Mouse (Mus musculus): ENCODE results near the gene Olfr702. TPM values are rescaled to one million over a fixed set of nuclear protein-coding genes. Genes with fewer than 3 reads are reported as not detected.

Gene Olfr702
- not detected in 2 replicates for polyA plus RNA-seq (2015; fragmentation: Nextera tagmentation; extraction: Ambion mirVana)

DNA sequence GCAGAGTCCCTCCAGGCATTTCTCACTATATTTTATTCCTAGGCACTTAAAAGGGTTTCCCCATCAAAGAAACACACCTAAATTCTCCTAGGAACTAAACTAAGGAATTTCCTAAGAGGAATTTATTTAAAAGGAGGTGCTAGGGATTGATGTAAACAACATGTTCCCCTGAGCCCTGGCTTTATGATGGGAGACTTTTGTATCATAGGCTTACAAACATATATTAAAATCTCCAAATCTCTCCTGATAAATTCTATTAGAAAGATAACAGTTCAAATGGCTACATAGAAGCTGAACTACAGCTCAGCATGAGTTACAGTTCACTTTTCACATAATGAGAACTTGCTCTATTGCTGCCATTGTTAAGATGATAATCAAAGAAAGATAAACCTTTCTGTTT, at the start of gene Olfr702:
Gene Olfr702, minus strand, starts transcription at position 101 of the 400 bp plus-strand sequence.
- Histone ChIP-seq H3K4me2 (no peak within 1 kb of the TSS), H3K9me3 (replicated peaks) (no peaks in the 10 kb centered on the region), H3K36me3 (no peaks in the 10 kb centered on the region), H3K4me1 (replicated peaks) (no peaks in the 10 kb centered on the region), H3K27ac (no peak within 1 kb of the TSS), H3K9ac (no peak within 1 kb of the TSS), H3K4me3 (no peak within 1 kb of the TSS), H3K27me3 (no peaks in the 10 kb centered on the region)
- no peak for ATAC-seq (replicated peaks; ENCODE audit: insufficient number of reproducible peaks, insufficient read depth, low FRiP score, low read depth)

DNA sequence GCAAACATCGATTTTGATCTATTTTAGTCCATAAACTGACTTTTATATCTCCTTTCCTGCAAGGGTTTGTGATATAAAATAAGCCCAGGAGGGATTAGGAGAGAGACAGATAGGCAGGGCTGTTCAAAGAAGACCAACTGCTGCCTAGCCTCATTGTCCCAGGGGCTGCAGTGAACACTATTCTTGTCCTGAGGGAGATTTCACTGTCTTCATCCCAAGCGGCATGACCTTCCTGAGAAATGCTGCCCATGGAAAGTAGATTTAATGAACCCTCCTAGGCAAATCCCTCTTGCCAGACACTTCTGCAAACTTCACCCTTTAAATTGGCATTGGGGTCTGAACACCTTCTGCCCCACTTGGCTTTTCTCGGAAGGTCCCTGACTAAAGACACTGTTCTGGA, 43.1 kb upstream of the Olfr702 start, which contains the start of gene Olfr705:
Gene Olfr705, minus strand, starts transcription at position 101 of the 400 bp plus-strand sequence.
- H3K4me1 ChIP-seq (replicated peaks) = no peaks in the 10 kb centered on the region
- no peak within 1 kb of the TSS for H3K9ac ChIP-seq
- no peaks in the 10 kb centered on the region for H3K36me3 ChIP-seq
- no peak within 1 kb of the TSS for H3K27ac ChIP-seq
- H3K4me2 ChIP-seq = no peak within 1 kb of the TSS
- H3K4me3 ChIP-seq = no peak within 1 kb of the TSS
- H3K27me3 ChIP-seq = no peaks in the 10 kb centered on the region
- H3K9me3 ChIP-seq (replicated peaks) = no peaks in the 10 kb centered on the region
- ATAC-seq (replicated peaks; ENCODE audit: insufficient number of reproducible peaks, insufficient read depth, low FRiP score, low read depth) = no peak
- 74% methylated on average over 3 of the region's 3 CpGs for WGBS

DNA sequence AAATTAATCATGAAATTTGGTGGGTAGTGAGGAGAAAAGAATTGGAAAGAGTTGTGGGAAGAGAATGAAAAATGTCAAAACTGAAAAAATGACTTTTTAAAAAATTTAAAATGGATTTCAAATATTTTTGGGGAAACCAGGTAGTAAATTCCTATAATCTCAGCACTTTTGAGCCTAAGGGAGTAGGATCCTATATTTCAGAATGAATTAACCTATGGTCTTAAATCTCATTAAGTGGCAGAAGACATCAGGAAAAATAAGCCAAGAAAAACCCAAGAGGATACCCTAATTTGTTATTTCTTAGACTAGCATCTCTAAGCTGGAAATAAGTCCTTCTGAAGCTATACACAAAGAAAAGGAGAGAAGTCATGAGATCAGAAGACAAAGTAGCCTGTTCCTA, 29.2 kb upstream of the Olfr702 start, which contains the start of gene Olfr704:
Gene Olfr704, plus strand, starts transcription at position 301 of the 400 bp plus-strand sequence.
- Histone ChIP-seq H3K4me1 (replicated peaks) (no peaks in the 10 kb centered on the region), H3K27me3 (no peaks in the 10 kb centered on the region), H3K36me3 (no peaks in the 10 kb centered on the region), H3K4me3 (no peak within 1 kb of the TSS), H3K27ac (no peak within 1 kb of the TSS), H3K9ac (no peak within 1 kb of the TSS), H3K4me2 (no peak within 1 kb of the TSS), H3K9me3 (replicated peaks) (no peaks in the 10 kb centered on the region)
- ATAC-seq (replicated peaks; ENCODE audit: insufficient number of reproducible peaks, insufficient read depth, low FRiP score, low read depth) = no peak

DNA sequence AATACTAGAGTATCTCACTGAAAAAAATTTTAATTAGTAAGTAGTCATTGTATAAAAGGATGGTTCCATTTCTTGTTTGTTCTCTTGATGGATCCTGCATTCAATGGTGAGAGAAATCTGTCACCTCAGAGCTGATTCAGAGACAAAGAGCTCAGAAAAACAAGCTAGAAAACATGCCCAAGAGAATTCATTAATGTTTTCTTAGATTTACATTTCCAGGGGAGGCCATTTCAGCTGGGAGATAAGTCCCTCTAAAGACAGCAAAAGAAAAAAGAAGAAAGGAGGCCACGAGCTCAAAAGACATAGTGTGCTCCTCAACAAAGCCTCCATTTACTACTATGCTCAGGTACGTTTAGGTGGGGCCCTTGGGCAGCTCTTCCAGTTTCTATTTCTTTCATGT, 9.4 kb upstream of the Olfr702 start, which contains the start of gene Olfr703:
Gene Olfr703, plus strand, starts transcription at position 301 of the 400 bp plus-strand sequence.
- H3K27me3 ChIP-seq = no peaks in the 10 kb centered on the region
- H3K27ac ChIP-seq = no peak within 1 kb of the TSS
- H3K4me2 ChIP-seq = no peak within 1 kb of the TSS
- H3K9ac ChIP-seq = no peak within 1 kb of the TSS
- H3K36me3 ChIP-seq = no peaks in the 10 kb centered on the region
- no peak within 1 kb of the TSS for H3K4me3 ChIP-seq
- no peaks in the 10 kb centered on the region for H3K4me1 ChIP-seq (replicated peaks)
- 44% methylated on average over 2 of the region's 2 CpGs for WGBS
- H3K9me3 ChIP-seq (replicated peaks) = 0 out of 2 replicates have a peak, but pooled peaks cover 3% of the 10 kb centered on the region
- ATAC-seq (replicated peaks; ENCODE audit: insufficient number of reproducible peaks, insufficient read depth, low FRiP score, low read depth) = no peak

DNA sequence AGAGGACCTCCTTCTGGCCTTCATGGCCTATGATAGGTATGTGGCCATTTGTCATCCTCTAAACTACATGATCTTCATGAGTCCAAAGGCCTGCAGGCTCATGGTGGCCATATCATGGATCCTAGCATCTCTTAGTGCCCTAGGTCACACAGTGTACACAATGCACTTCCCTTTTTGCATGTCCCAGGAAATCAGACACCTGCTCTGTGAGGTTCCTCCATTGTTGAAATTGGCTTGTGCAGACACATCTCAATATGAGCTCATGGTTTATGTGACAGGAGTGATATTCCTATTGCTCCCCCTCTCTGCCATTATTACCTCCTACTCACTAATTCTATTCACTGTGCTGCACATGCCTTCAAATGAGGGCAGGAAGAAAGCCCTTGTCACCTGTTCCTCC, 15.3 kb downstream of the Olfr702 start:
- no peak overlapping the region for H3K27ac ChIP-seq
- H3K9ac ChIP-seq = no peak overlapping the region

DNA sequence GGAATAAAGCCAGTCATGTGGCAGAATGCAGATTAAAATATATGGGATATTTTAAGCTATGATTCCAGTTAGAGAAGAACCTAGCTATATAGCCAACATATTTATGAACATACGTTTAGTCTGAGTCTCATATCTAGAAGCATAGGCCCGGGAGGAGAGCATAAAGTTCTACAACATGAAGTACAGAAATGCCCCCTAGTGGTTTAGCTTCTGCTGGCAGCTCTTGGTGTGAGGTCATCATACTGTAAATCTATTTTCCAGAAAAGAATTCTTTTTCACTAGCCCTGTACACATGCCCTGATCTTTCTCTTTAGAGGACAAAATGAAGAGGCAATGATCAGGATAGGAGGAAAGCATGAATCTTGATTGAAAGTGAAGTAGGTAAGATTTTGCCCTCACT, 17.9 kb downstream of the Olfr702 start:
- no peaks in the 10 kb centered on the region for H3K9me3 ChIP-seq (replicated peaks)
- no peak overlapping the region for H3K4me3 ChIP-seq
- H3K36me3 ChIP-seq = no peaks in the 10 kb centered on the region
- H3K9ac ChIP-seq = no peak overlapping the region
- ATAC-seq (replicated peaks; ENCODE audit: insufficient number of reproducible peaks, insufficient read depth, low FRiP score, low read depth) = no peak
- no peak overlapping the region for H3K27ac ChIP-seq
- H3K4me1 ChIP-seq (replicated peaks) = no peaks in the 10 kb centered on the region
- no peak overlapping the region for H3K4me2 ChIP-seq
- 26% methylated on average over 2 of the region's 2 CpGs for WGBS
- H3K27me3 ChIP-seq = no peaks in the 10 kb centered on the region

More for the DNA sequence above, 15.3 kb downstream of the Olfr702 start:
- H3K4me1 ChIP-seq (replicated peaks) = no peaks in the 10 kb centered on the region
- H3K4me2 ChIP-seq = no peak overlapping the region
- ATAC-seq (replicated peaks; ENCODE audit: insufficient number of reproducible peaks, insufficient read depth, low FRiP score, low read depth) = no peak
- no peak overlapping the region for H3K4me3 ChIP-seq
- no peaks in the 10 kb centered on the region for H3K9me3 ChIP-seq (replicated peaks)
- no peaks in the 10 kb centered on the region for H3K36me3 ChIP-seq
- H3K27me3 ChIP-seq = no peaks in the 10 kb centered on the region

DNA sequence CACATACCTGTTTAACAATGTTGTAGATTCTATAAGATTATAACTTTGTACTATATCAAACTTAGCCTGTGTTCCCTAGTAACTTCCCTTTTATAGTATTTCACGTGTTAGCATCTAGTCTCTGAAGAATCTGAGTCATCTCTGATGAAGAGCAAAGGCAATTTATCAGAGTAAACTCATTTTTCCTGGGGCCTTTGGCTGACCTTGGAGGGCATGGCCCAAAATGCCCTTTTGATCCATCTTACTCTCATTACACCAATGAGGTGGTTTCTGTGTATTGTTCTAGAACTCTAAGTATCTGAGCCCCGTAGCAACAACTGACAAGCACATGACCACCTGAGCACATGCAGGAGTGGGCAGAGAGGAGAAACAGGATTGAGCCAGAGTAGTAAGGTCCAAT, 19.9 kb downstream of the Olfr702 start, which contains the start of gene Olfr701:
Gene Olfr701, plus strand, starts transcription at position 301 of the 400 bp plus-strand sequence.
- WGBS = 58% methylated on average over 2 of the region's 2 CpGs

DNA sequence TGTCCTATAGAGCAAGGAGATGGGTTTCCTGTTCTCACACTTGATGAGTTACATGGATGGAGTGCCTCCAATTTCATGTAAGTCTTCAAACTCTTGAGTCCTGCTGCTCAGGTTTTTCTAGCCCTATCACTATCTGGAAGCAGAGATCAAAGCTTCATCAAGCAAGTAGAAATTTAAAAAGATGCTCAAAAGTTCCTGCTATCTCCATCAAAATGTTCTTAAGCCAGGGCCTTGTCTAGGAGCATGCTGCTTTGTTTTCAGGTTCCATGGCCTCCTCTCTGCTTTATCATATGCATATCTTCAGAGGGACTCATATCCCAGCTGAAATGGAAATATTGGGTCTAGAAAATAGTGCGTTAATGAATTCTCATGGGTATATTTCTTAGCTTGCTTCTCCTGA, 25.0 kb downstream of the Olfr702 start, which contains the start of gene Olfr700:
Gene Olfr700, minus strand, starts transcription at position 101 of the 400 bp plus-strand sequence.
- Histone ChIP-seq H3K4me2 (no peak within 1 kb of the TSS), H3K4me1 (replicated peaks) (no peaks in the 10 kb centered on the region), H3K9me3 (replicated peaks) (no peaks in the 10 kb centered on the region), H3K27ac (no peak within 1 kb of the TSS), H3K36me3 (no peaks in the 10 kb centered on the region), H3K27me3 (no peaks in the 10 kb centered on the region), H3K9ac (no peak within 1 kb of the TSS), H3K4me3 (no peak within 1 kb of the TSS)
- no peak for ATAC-seq (replicated peaks; ENCODE audit: insufficient number of reproducible peaks, insufficient read depth, low FRiP score, low read depth)
- 80% methylated on average over 1 of the region's 1 CpGs for WGBS

More for the DNA sequence above, 19.9 kb downstream of the Olfr702 start, which contains the start of gene Olfr701:
- Histone ChIP-seq H3K36me3 (no peaks in the 10 kb centered on the region), H3K27me3 (no peaks in the 10 kb centered on the region), H3K4me2 (no peak within 1 kb of the TSS), H3K9me3 (replicated peaks) (no peaks in the 10 kb centered on the region), H3K4me1 (replicated peaks) (no peaks in the 10 kb centered on the region), H3K27ac (no peak within 1 kb of the TSS), H3K9ac (no peak within 1 kb of the TSS), H3K4me3 (no peak within 1 kb of the TSS)
- no peak for ATAC-seq (replicated peaks; ENCODE audit: insufficient number of reproducible peaks, insufficient read depth, low FRiP score, low read depth)

DNA sequence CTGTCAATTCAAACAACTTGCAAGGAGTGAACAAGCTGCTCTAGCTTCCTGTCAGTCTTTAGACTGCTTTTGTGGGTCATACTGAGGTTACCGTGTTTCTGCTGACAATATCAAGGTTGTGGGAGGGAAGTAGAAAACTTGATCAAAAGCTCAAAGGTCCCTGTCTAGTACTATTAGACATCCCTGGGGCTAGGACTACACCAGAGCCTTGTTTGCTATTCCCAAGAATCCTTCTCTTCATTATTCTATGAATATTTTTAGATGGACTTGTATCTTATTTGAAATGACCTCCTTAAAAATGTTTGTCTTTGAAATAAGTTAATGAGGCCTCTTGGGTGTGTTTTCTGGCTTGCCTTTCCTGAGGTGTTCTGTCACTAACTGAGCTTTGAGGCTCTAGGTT, 40.6 kb downstream of the Olfr702 start, which contains the start of gene Olfr699:
Gene Olfr699, minus strand, starts transcription at position 101 of the 400 bp plus-strand sequence.
- WGBS = 52% methylated on average over 1 of the region's 1 CpGs

DNA sequence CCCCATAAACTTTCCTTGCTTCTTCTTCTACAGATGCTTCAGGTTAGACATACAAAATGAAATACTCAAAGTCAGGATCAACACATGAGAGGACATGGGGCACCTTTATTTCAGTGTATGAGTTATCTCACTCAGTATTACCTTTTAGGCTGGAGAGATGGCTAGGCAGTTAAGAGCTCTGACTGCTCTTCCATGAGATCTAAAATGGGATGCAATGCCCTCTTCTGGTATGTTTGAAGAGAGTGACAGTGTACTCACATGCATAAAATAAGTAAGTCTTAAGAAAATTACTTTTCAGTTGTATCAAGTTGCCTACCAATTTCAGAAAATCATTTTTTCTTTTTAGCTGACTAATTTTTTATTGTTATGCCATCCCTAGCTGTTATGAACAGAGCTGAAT, 45.4 kb downstream of the Olfr702 start:
- Histone ChIP-seq H3K9me3 (replicated peaks) (no peaks in the 10 kb centered on the region), H3K27me3 (no peaks in the 10 kb centered on the region), H3K4me3 (no peak overlapping the region), H3K4me2 (no peak overlapping the region), H3K27ac (no peak overlapping the region), H3K9ac (no peak overlapping the region), H3K36me3 (no peaks in the 10 kb centered on the region), H3K4me1 (replicated peaks) (no peaks in the 10 kb centered on the region)
- no peak for ATAC-seq (replicated peaks; ENCODE audit: insufficient number of reproducible peaks, insufficient read depth, low FRiP score, low read depth)

More for the DNA sequence above, 40.6 kb downstream of the Olfr702 start, which contains the start of gene Olfr699:
- Histone ChIP-seq H3K4me2 (no peak within 1 kb of the TSS), H3K4me3 (no peak within 1 kb of the TSS), H3K27ac (no peak within 1 kb of the TSS), H3K36me3 (no peaks in the 10 kb centered on the region), H3K9ac (no peak within 1 kb of the TSS), H3K27me3 (no peaks in the 10 kb centered on the region), H3K4me1 (replicated peaks) (no peaks in the 10 kb centered on the region), H3K9me3 (replicated peaks) (no peaks in the 10 kb centered on the region)
- no peak for ATAC-seq (replicated peaks; ENCODE audit: insufficient number of reproducible peaks, insufficient read depth, low FRiP score, low read depth)
